Mouse (Mus musculus) left cerebral cortex, adult 11 months (tissue): Measurements from ENCODE around the gene D8Ertd738e.

Experiments
- DNase-seq: peaks from one replicate; pipeline ENCODE4 v3.0.0; 2022; ENCODE audit warnings: low spot score

D8Ertd738e gene

GRCm38 (mm10) chr8:84236410-84236997 lies 13.0 kb downstream of the D8Ertd738e start:
- no peak for DNase-seq

GRCm38 (mm10) chr8:84235746-84236409 lies 13.6 kb downstream of the D8Ertd738e start:
- DNase-seq = no peak

GRCm38 (mm10) chr8:84233055-84233454 lies 16.5 kb downstream of the D8Ertd738e start:
- no peak for DNase-seq

- DNase-seq = no peak
Measured at GRCm38 (mm10) chr8:84230735-84231134, 18.8 kb downstream of the D8Ertd738e start.

GRCm38 (mm10) chr8:84223322-84224029 lies 26.0 kb downstream of the D8Ertd738e start:
- no peak for DNase-seq

- DNase-seq = no peak
Measured at GRCm38 (mm10) chr8:84222566-84223165, 26.9 kb downstream of the D8Ertd738e start.

- no peak for DNase-seq
Measured at GRCm38 (mm10) chr8:84220105-84220504, 29.4 kb downstream of the D8Ertd738e start.

- no peak for DNase-seq
Measured at GRCm38 (mm10) chr8:84218143-84218542, 31.4 kb downstream of the D8Ertd738e start.

GRCm38 (mm10) chr8:84217206-84217605 lies 32.3 kb downstream of the D8Ertd738e start:
- no peak for DNase-seq

- no peak for DNase-seq
Measured at GRCm38 (mm10) chr8:84213277-84213676, 36.2 kb downstream of the D8Ertd738e start.

- DNase-seq = no peak
Measured at GRCm38 (mm10) chr8:84211881-84212563, 37.5 kb downstream of the D8Ertd738e start.

GRCm38 (mm10) chr8:84211202-84211601 lies 38.3 kb downstream of the D8Ertd738e start:
- no peak for DNase-seq

- DNase-seq = no peak
Measured at GRCm38 (mm10) chr8:84210167-84210791, 39.2 kb downstream of the D8Ertd738e start.

GRCm38 (mm10) chr8:84208381-84209380 lies 40.8 kb downstream of the D8Ertd738e start:
- DNase-seq = no peak

- DNase-seq = no peak
Measured at GRCm38 (mm10) chr8:84207811-84208210, 41.7 kb downstream of the D8Ertd738e start.

GRCm38 (mm10) chr8:84206666-84207065 lies 42.9 kb downstream of the D8Ertd738e start:
- DNase-seq = no peak

- DNase-seq = no peak
Measured at GRCm38 (mm10) chr8:84205073-84205472, 44.4 kb downstream of the D8Ertd738e start.

GRCm38 (mm10) chr8:84203975-84204772 lies 45.3 kb downstream of the D8Ertd738e start:
- DNase-seq = no peak
